Mouse (Mus musculus) heart, embryonic 10.5 days (tissue): ENCODE results near the gene Tmem86a. TPM values are rescaled to one million over a fixed set of nuclear protein-coding genes. Genes with fewer than 3 reads are reported as not detected.

ENCODE experiments used
- DNase-seq: peaks from one replicate; pipeline ENCODE4 v3.0.0-alpha.2; 2017; ENCODE audit warnings: low spot score
- H3K27ac ChIP-seq: fragments of 300-500 bp; sonication (generic); 2 replicates; pipeline ENCODE4 v1.5.1; 2016; ENCODE audit warnings: mild to moderate bottlenecking
- H3K27me3 ChIP-seq: fragments of 300-500 bp; sonication (generic); 2 replicates; pipeline ENCODE4 v1.6.1; 2016; ENCODE audit warnings: mild to moderate bottlenecking; ENCODE audit not compliant: poor library complexity, insufficient read depth, severe bottlenecking
- H3K36me3 ChIP-seq: fragments of 300-500 bp; sonication (generic); 2 replicates; pipeline ENCODE4 v1.6.1; 2016; ENCODE audit warnings: mild to moderate bottlenecking, moderate library complexity
- H3K4me1 ChIP-seq: fragments of 300-500 bp; sonication (generic); 2 replicates; pipeline ENCODE4 v1.6.1; 2016; ENCODE audit warnings: mild to moderate bottlenecking
- H3K4me3 ChIP-seq: fragments of 300-500 bp; sonication (generic); 2 replicates; pipeline ENCODE4 v1.5.1; 2016; ENCODE audit warnings: mild to moderate bottlenecking, moderate library complexity
- H3K9me3 ChIP-seq: fragments of 300-500 bp; sonication (generic); 2 replicates; pipeline ENCODE4 v1.6.1; 2016; ENCODE audit warnings: mild to moderate bottlenecking, moderate library complexity
- WGBS: fragments of 180-500 bp; shearing (Covaris S2); methylation state at CpG from one replicate; pipeline ENCODE4 v1.1.7; 2016; 5-methylcytosine and 5-hydroxymethylcytosine counted together
- polyA plus RNA-seq: library from polyadenylated mRNA; unstranded; fragments of >200 nt; fragmentation: Nextera tagmentation; extraction: Ambion mirVana; gene quantifications from 2 replicates; pipeline ENCODE4 v1.2.1, GENCODE M21; 2016

Tmem86a gene
- polyA plus RNA-seq, result 14.8 and 19.9 TPM in 2 replicates

GRCm38 (mm10) chr7:47050366-47050765 lies at the start of gene Tmem86a:
Tmem86a (plus strand) TSS chr7:47050601.
- Histone ChIP-seq H3K36me3 (peaks cover 11% of the 10 kb centered on the region), H3K9me3 (no peaks in the 10 kb centered on the region), H3K27me3 (peaks cover 11% of the 10 kb centered on the region; the same call in 1 of the 2 replicates), H3K27ac (peak within 1 kb of the TSS; percentile 94), H3K4me1 (peaks cover 23% of the 10 kb centered on the region), H3K4me3 (peak within 1 kb of the TSS; percentile 91)
- DNase-seq, result peak; percentile 98
- under 1% methylated on average over 32 of the region's 33 CpGs for WGBS

DNA sequence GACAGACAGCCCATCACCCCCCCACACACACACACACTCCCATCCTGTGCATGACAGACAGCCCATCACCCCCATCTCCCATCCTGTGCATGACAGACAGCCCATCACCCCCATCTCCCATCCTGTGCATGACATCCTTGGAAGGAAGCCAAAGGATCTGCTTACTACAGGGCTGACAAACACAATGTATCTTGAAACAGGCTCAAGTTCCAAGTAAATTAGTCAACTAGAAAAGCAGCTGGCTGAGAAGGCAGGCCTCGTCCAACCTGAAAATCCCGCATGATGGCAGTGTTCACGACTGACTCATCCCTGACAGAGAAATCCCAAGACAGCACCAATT lies 49.8 kb upstream of the Tmem86a start:
- Histone ChIP-seq H3K4me1 (peaks cover 21% of the 10 kb centered on the region), H3K4me3 (no peak overlapping the region), H3K9me3 (no peaks in the 10 kb centered on the region), H3K36me3 (peaks cover 30% of the 10 kb centered on the region), H3K27ac (no peak overlapping the region), H3K27me3 (no peaks in the 10 kb centered on the region)
- WGBS, result 59% methylated on average over 3 of the region's 3 CpGs
- no peak for DNase-seq

- 77% methylated on average over 5 of the region's 5 CpGs for WGBS
- peaks cover 24% of the 10 kb centered on the region for H3K36me3 ChIP-seq
- H3K4me3 ChIP-seq, result no peak overlapping the region
- H3K9me3 ChIP-seq, result no peaks in the 10 kb centered on the region
- H3K4me1 ChIP-seq, result peaks cover 21% of the 10 kb centered on the region
- no peak overlapping the region for H3K27ac ChIP-seq
- no peak for DNase-seq
- H3K27me3 ChIP-seq, result no peaks in the 10 kb centered on the region
Observed at GRCm38 (mm10) chr7:47001125-47001899, 49.1 kb upstream of the Tmem86a start.

DNA sequence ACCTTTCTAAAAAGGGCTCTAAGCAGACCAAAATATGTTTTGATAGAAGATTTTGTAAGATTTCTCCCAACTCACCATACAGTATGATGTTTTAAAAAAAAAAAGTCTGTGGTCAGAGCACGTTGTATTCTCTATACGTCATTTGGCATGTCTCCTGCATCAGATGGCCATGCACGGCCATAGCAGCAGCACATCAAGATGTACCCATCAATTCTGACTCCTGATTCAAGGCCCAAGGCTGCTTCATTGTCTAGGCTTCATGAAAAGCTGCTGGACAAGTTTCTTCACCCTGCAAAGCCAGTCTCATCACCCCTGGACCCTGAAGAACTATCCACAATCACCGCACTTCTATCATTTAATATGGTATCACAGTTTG lies 48.5 kb upstream of the Tmem86a start:
- DNase-seq, result no peak
- Histone ChIP-seq H3K4me1 (peaks cover 25% of the 10 kb centered on the region), H3K27ac (no peak overlapping the region), H3K9me3 (no peaks in the 10 kb centered on the region), H3K27me3 (no peaks in the 10 kb centered on the region), H3K36me3 (peaks cover 21% of the 10 kb centered on the region), H3K4me3 (no peak overlapping the region)
- 64% methylated on average over 4 of the region's 4 CpGs for WGBS

DNA sequence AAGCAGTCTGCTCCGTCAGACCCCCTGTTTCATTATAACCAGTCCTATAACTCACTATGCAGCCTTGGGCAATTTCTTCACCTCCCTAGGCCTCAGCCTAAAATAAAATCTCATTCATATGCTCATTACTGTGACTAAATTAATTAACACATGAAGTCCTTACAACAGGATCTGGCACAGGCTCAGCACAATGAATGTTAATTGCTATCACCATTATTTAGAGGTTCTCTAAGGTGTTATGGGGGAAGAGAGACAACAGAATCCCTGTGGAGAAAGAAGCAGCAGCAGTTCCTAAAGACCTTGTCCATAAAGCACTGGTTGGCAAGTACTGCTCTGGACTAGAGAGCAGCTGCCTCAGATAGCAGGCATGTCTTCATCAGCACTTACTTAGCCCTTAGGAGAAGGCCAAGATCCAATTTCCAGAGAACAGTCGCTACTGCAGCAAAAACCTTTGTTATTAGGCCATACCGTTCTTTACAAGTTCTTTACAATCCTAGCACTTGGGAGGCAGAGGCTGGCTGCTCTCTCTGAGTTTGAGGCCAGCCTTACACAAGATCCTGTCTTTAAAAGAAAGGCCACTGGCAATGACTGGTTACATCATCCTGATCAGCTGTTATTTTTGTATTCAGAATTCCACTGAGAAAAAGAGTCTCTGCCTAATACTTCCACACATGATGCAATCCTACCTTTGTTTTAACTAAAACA lies 46.8 kb upstream of the Tmem86a start:
- 43% methylated on average over 3 of the region's 3 CpGs for WGBS
- H3K4me1 ChIP-seq, result peaks cover 30% of the 10 kb centered on the region

GRCm38 (mm10) chr7:47007109-47007780 lies 43.2 kb upstream of the Tmem86a start:
- peak overlapping the region; percentile 94 for H3K27ac ChIP-seq
- WGBS, result 26% methylated on average over 21 of the region's 21 CpGs

More for the DNA sequence above, 46.8 kb upstream of the Tmem86a start:
- H3K27me3 ChIP-seq, result no peaks in the 10 kb centered on the region
- no peak overlapping the region for H3K4me3 ChIP-seq
- H3K27ac ChIP-seq, result no peak overlapping the region
- no peaks in the 10 kb centered on the region for H3K9me3 ChIP-seq
- DNase-seq, result no peak
- H3K36me3 ChIP-seq, result peaks cover 4% of the 10 kb centered on the region

DNA sequence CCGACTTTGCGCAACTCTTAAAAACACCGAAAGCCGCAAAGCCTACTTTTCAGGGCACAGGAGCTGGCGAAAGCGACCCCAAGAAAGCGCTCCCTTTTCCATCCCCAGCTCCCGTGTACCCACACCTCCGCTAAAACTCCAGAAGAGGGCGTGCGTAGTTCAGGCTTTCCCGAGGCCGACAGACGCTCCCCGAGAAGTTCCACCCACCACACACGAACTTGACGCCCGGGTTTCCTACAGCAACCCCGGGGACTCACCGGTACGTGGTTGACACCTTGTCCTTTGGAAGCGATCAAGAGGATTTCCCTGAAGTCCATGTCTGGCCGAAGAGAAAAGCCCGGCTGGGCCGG lies 42.6 kb upstream of the Tmem86a start:
- Histone ChIP-seq H3K4me1 (peaks cover 25% of the 10 kb centered on the region), H3K27ac (peak overlapping the region; percentile 94), H3K27me3 (no peaks in the 10 kb centered on the region), H3K36me3 (no peaks in the 10 kb centered on the region), H3K9me3 (no peaks in the 10 kb centered on the region), H3K4me3 (peak overlapping the region; percentile 76)
- no peak for DNase-seq
- WGBS, result under 1% methylated on average over 25 of the region's 25 CpGs

More at GRCm38 (mm10) chr7:47007109-47007780, 43.2 kb upstream of the Tmem86a start:
- Histone ChIP-seq H3K4me1 (peaks cover 28% of the 10 kb centered on the region), H3K27me3 (no peaks in the 10 kb centered on the region), H3K4me3 (peak overlapping the region; percentile 76), H3K9me3 (no peaks in the 10 kb centered on the region), H3K36me3 (no peaks in the 10 kb centered on the region)
- no peak for DNase-seq

DNA sequence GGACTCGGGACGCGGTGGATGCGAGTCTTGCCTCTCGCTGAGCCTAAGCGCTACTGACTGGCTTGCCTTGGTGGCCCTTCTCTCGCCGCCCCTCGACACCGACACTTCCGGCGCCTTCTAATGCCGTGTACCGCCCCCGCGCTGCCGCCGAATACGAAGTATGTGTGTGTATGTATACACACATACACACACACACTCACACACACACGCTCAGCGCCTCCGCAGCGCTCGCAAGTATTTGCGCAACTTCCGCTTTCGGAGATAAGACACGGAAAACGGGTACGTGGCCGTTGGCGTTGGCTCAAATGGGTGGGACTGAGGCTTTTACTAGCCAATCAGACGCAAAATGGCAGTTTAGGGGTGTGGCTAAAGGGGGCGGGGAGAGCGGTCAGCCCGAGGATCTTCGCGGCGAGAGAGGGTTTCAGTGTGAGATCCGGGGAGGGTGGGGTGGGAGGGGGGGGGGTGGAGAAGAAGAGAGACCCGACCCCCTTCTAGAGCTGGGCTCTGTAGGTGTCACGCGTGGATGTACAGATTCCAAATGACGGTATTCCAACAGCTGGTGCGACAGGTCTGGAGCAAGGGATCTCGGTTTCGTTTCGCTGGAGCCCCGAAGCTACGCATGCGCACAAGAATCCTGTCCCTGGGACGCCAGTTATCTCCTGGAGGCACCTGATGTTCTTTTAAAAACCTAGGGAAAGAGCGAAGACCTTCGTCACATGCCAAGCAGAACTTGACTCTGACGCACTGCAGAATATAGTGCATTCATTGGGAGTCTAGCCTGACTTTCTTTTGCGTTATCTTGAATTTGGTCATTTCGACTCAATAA lies 42.0 kb upstream of the Tmem86a start, which contains the start of gene Spty2d1:
Spty2d1 (minus strand) TSS at position 244 of the 826 bp plus-strand sequence.
- WGBS, result 1% methylated on average over 57 of the region's 57 CpGs
- H3K4me1 ChIP-seq, result peaks cover 22% of the 10 kb centered on the region
- DNase-seq, result peak; percentile 99

GRCm38 (mm10) chr7:47013131-47013767 lies 37.2 kb upstream of the Tmem86a start:
- peak overlapping the region; percentile 67 for H3K27ac ChIP-seq
- DNase-seq, result no peak
- no peaks in the 10 kb centered on the region for H3K27me3 ChIP-seq
- peaks cover 18% of the 10 kb centered on the region for H3K4me1 ChIP-seq
- no peaks in the 10 kb centered on the region for H3K9me3 ChIP-seq
- 43% methylated on average over 9 of the region's 9 CpGs for WGBS
- H3K4me3 ChIP-seq, result no peak overlapping the region
- no peaks in the 10 kb centered on the region for H3K36me3 ChIP-seq

More for the DNA sequence above, 42.0 kb upstream of the Tmem86a start, which contains the start of gene Spty2d1:
- Histone ChIP-seq H3K4me3 (peak within 1 kb of the TSS; percentile 76), H3K27ac (peak within 1 kb of the TSS; percentile 94), H3K36me3 (no peaks in the 10 kb centered on the region), H3K27me3 (no peaks in the 10 kb centered on the region), H3K9me3 (no peaks in the 10 kb centered on the region)

DNA sequence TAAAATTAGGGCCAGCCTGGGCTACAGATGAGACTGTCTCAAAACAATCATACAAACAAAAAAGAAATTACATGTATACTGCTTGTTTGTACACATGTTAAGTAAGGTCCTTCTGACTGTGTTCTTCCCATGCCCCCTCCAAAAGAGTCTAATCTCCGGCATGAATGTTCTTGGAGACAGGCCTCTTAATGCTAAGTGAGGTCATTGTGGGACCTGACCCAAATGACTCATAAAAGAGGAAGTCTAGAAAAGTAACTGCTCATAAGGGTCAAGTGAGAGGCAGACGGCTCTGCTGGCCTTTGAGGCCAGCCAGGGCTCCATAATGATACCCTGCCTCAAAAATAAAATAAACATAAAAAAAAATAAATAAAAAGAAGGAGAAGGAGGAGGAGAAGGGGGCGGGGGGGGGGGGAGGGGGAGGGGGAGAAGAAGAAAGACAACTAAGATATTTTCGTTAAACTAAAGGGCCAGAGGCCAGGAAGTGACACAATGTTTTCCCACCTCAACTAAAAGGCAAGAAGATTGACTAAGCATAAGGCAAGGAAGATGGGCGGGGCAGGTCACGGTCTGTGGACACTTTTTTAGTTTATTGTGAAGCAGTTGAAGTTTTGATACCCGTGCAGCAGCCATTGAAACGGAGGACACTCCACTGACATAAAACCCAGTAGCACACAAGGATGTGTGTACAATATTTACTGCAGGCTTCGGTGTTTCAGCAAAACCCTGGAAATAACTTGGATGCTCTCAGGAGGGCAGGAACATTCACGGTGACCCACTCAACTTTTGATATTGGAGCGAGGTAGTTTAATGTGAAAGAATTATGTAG lies 35.6 kb upstream of the Tmem86a start:
- no peaks in the 10 kb centered on the region for H3K9me3 ChIP-seq
- H3K4me3 ChIP-seq, result no peak overlapping the region
- WGBS, result 57% methylated on average over 10 of the region's 11 CpGs
- H3K36me3 ChIP-seq, result no peaks in the 10 kb centered on the region
- peak overlapping the region; percentile 86 for H3K27ac ChIP-seq
- H3K4me1 ChIP-seq, result peaks cover 11% of the 10 kb centered on the region
- H3K27me3 ChIP-seq, result no peaks in the 10 kb centered on the region
- no peak for DNase-seq

- H3K9me3 ChIP-seq, result no peaks in the 10 kb centered on the region
- peak; percentile 97 for DNase-seq
- peaks cover 10% of the 10 kb centered on the region for H3K4me1 ChIP-seq
- peak overlapping the region; percentile 86 for H3K27ac ChIP-seq
- 5% methylated on average over 6 of the region's 6 CpGs for WGBS
- H3K27me3 ChIP-seq, result 0 out of 2 replicates have a peak, but pooled peaks cover 3% of the 10 kb centered on the region
- no peaks in the 10 kb centered on the region for H3K36me3 ChIP-seq
- H3K4me3 ChIP-seq, result peak overlapping the region; percentile 35
Observed at GRCm38 (mm10) chr7:47015390-47016065, 34.9 kb upstream of the Tmem86a start.
